Mouse (Mus musculus) adrenal gland (tissue): ENCODE results near the gene Sspo.
"Not testable (repeated sequence)": the region's sequence is repeated elsewhere in the genome, so short reads cannot be mapped to it uniquely, and the experiment has no call there.

Experiments
- intact Hi-C: fragments of 180-260 bp; cut with DNase I; formaldehyde crosslinking; loops from one replicate; pipeline ENCODE4 v1.15.1; 2025

Sspo gene

DNA sequence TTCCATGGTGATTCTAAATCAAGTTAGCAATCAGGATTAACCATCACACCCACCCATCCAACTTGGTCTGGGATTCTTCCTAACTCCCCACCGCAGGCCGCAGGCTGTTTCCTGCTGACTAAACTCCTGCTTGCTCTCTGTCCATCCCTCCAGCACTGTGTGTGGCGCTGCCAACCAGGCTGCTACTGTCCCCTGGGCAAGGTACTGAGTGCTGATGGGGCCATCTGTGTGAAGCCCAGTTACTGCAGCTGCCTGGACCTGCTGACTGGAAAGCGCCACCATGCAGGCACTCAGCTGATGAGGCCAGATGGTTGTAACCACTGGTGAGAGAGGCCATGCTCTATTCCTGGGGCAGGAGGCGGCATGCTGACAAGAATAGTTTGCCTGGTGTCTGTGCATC is 34.5 kb downstream of the Sspo start:
- intact Hi-C loops: no loop called here

DNA sequence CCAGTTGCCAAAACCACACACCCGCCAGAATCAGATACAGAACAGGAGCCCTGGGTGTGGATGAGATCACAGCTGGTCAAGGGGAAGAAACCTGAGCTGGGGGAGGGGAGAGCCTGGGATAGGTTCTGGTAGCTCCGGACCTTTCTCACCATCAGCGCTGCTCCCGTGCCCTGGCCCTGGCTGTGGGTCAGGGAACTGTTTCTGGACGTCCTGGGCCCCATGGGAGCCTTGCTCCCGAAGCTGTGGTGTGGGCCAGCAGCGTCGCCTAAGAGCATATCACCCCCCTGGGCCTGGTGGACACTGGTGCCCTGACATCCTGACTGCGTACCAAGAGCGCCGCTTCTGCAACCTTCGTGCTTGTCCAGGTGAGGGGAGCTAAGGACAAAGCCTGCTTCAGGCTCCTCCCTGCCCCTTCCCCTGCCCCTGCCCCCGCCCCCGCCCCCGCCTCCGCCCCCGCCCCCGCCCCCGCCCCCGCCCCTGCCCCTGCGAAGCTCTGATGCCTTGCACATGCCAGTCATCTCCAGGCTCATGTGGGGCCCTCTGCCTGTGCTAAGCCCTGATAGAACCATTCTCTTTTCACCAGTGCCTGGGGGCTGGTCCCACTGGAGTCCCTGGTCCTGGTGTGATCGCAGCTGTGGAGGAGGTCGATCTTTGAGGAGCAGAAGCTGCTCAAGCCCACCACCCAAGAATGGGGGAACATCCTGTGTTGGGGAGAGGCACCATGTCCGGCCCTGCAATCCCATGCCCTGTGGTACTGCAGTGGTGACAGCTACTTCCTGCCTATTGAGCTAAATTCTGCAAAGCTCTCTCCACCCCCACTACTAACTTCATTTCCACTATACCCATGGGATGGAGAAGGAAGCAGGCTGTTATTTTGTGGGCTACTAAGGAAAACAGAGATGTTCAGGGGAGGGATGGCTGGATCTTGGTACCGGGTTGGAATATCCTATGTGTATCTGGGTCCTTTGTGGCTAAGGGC is 40.0 kb downstream of the Sspo start:
- intact Hi-C loops: no loop called here

DNA sequence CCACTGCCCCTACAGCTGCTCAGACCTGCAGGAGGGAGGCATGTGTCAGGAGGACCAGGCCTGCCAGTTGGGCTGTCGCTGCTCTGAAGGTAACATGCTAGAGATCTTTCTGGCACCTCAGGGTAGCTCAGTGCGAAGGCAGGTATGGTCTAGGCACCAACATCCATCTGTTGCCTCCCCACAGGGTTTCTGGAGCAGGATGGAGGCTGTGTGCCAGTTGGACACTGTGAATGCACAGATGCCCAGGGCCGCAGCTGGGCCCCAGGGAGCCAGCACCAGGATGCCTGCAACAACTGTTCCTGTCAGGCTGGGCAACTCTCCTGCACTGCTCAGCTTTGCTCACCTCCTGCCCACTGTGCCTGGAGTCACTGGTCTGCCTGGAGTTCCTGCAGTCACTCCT is 41.7 kb downstream of the Sspo start:
- intact Hi-C loops: no loop called here

DNA sequence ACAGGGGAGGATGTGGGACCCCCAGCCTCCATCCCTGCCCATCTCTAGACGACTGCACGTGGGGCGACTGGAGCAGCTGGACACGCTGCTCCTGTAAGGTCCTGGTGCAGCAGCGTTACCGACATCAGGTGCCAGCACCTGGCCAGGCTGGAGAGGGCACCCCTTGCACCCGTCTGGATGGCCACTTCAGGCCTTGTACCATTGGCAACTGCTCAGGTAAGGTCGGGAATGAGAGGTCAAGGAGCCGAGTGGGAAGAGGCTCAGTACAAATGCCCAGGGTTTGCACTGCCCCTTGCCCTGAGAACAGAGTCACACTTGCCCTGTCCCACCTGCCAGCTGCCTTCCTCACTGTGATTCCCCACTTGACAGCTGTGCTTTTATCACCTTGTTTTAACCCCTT is 43.3 kb downstream of the Sspo start:
- intact Hi-C loops: no loop called here

DNA sequence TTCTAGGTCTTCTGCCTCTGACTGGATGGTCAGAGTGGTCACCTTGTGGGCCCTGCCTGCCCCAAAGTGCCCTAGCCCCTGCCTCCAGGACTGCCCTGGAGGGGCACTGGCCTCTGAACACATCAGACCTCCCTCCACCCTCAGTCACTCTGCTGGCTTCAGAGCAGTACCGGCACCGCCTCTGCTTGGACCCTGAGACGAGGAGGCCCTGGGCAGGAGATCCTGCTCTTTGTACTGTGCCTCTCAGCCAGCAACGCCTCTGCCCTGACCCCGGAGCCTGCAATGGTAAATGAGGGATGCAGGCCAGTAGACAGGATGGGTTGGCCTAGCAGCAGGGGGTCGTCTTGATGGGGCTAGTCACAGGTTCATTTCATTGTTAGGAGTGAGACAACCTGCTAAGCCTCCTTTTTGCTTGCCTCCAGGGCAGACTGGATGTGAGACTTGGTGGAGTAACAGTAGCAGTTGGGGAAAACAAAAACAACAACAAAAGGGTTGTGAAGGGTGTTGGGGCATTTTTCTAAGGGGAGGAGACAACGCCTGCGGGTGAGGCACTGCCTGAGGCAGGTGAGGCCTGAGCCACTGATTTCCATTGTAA is 45.2 kb downstream of the Sspo start:
- intact Hi-C loops: no loop called here

DNA sequence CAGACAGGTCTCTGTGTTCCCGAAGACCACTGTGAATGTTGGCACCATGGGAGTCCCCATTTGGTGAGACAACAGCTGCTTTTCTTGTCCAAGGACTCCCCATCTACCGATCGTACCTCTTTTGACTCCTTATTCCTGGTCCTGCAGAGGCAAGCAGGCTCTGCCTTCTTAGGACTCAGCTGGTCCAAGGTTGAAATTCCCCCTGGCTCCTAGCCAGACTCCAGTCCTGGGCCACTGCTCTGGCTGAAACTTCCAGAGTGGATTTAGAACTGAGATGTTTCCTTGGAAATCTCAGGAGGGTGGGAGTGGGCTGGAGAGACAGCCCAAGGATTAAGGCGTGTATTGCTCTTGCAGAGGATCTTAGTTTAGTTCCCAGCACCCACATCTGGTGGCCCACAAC is 49.5 kb downstream of the Sspo start:
- intact Hi-C loops: no loop called here

DNA sequence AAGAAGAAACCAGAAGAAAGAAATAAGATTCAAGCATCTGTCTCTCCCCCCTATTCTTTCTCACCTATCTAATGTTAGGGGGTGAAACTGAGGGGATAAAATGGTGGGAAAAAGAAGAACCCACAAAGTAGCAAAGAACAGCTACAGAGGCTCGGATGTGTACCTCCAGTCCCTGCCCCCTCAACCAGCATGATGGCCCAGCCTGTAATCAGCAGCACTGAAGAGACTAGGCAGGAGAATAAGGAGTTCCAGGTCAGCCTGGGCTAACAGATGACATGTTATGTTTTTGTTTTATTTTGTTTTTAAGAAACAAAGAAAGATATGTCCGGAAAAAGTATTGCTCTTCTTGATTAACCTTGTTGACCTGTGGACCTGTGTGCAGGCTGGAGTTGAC is 55.8 kb downstream of the Sspo start:
- intact Hi-C loops: no loop called here

DNA sequence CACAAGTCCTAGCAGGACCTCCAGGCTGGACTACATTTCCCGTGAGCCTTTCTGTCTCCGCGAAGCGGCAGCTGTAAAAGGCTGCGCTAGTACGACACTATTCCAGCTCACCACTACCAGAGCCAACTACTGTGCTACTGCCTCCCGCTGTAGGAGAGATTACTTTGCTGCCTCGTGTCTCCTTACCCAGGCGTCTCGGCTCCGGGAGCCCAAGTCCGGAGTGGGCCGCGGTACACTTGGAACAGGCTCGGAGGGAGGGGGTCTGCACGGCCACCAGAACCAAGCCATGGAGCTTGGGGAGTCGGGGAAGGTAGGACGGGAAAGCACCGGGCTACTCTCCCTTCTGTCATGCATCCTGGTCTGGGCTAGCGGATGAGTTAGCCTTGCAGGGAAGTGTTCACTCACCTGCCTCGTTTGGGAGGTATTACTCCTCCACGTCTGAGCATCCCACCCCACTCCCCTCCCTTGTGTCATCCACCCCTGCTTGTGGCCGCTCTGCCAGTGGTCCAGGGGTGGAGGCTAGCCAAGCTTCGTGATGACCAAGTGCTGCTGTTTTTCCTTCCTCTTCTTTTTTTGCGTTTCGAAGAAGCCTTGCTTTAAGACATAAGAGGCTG is 56.3 kb downstream of the Sspo start:
- intact Hi-C loops: no loop called here

DNA sequence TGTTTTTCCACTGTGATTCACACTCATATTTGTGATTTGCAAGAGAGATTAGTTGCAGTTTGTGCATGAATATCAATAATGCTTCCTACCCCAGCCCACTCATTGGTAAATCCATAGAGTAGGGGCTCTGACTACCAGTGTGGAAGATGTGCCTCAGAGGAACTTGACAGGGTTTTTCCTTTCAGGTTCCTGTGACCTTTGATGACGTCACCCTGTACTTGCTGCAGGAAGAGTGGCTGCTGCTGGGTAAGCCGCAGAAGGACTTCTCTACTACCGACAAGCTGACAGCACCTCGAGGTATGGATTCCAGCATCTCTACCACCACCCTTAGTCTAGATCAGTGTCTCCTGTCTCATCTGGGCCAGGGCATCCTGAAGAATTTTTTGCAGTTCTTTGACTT is 60.1 kb downstream of the Sspo start:
- intact Hi-C loops: no loop called here

DNA sequence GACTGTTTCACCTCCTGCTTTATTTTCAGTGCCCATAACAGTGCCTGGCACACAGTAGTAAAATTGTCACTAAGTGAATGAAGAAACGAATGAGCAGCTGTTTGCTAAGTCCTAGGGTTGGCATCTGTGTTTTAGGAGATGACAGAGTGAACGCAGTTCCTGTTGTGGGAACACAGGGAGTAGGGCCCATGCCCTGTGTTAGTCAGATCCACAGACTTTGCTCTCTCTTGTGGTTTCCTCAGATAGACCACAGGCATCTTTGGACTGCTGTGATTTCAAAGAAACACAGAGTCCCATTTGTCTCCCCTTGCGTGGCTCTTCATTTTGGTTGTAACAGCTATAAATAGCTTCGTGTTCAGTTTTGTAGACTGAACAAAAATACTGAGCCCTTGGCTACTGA is 62.4 kb downstream of the Sspo start:
- intact Hi-C loops: no loop called here

DNA sequence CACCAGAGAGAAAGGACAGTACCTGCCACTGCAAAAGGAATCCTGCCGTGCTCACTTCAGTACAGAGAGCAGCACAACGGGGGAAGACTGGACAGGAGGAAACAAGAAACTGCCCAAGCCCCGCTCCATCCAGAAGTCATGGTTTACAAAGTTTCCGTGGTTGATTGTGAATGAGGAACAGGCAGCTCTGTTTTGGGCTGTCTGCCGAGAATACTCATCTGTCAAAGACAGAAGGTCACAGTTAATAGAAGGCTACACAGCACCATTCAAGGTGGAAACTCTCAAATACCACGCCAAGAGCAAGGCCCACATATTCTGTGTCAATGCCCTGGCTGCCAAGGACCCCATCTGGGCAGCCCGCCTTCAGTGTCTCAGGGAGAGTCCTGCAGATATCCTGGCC is 63.8 kb downstream of the Sspo start:
- intact Hi-C loops: no loop called here

DNA sequence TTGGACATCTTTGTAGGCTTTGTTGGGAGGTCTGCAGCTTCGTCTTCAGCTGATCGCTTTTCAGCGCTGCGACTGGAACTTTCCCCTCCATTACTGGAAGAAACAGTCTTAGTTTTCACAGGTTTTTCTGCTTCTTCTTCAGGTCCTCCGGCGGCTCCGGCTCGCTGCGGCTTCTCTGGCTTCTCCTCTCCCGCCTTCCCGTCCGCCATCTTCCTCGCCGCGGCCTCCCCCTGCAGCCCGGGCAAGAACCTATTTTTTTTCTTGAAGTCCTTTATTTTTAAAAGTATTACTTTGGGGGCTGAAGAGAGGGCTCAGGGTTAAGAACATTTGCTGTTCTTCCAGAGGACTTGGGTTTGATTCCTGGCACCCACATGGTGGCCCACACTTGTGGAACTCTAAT is 76.9 kb downstream of the Sspo start:
- intact Hi-C loops: not testable (repeated sequence)

DNA sequence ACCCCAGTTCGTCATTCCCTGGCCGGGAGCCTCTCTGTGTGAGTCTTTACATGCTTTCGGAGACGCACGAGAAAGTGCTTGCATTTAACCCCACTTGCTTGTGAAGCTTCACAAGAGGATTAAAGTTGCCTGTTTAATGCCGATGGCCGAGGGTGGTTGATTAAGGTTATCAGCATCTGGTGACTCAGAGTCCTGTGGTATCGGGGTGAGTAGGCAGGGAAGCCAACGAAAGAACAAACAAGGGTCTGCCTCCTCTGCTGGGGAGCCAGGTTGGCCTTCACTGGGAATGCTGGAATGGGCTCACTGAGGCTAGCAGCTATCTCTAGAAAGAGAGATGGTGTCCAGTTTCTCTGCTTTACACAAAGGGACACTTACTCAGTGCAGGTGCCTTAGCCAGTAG is 79.9 kb downstream of the Sspo start:
- intact Hi-C loops: no loop called here

DNA sequence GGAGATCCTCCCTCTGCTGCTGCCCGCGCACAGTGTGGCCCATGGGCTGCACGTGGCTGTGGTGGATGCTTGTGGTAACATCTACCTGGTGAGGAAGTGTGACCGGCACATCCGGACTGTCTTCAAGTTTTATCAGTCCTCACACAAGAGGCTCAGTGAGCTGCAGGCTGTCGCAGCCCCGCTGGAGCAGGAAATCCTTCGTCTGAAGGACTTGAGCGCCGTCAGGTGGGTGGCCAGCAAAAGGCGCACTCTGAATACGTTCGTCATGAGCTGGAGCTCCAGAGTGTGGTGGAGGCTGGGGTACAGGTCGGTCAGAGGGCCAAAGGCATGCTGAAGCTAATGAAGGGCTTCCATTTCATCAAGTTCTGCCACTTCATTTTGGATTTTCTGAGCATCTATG is 81.2 kb downstream of the Sspo start:
- intact Hi-C loops: no loop called here

DNA sequence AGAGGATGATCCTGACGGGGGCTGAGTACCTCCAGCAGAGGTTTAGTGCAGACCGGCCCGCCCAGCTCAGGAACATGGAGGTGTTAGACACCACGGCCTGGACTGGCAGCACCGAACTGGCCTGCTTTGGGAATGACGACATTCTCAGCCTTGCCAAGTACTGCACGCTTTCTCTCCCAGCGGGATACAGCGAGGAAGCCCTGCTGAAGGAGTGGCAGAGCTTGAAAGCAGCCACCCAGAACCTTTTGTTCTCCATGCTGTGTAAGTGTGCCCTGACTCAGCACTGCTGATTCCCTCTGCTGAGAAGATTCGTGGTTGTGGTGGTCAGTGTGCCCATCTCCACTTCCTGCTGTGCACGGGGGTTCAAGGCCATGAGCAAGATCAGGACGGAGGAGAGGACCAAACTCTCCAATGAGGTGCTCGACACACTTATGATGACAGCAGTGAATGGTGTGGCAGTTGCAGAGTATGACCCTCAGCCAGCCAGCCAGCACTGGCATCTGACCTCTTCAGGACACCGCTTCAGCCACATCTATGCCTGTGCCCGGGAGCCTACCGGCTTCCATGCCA is 81.9 kb downstream of the Sspo start:
- intact Hi-C loops: loop anchor here (10.0 kb wide), 1 partner anchor 355 kb away; no protein-coding TSS in a partner anchor

DNA sequence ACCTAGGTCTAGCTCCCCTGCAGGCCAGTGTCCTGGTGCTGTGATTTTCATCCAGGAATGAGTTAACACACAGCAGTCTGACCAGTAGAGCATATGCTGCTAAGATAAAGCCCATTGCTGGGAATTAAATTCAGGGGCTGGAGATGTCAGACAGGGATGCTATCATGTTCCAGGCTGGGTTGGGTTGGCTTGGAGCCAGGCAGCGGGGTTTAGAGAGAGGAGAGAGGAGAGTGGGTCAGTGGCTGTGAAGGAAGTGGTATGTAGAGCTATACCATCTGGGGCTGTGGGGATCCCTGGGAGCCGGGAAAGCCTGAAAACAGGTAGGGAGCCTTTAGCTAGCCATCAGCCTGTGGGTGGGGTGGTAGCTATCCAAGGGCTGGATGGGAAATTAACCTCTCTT is 82.8 kb downstream of the Sspo start:
- intact Hi-C loops: loop anchor here (10.0 kb wide), 1 partner anchor 356 kb away; no protein-coding TSS in a partner anchor

DNA sequence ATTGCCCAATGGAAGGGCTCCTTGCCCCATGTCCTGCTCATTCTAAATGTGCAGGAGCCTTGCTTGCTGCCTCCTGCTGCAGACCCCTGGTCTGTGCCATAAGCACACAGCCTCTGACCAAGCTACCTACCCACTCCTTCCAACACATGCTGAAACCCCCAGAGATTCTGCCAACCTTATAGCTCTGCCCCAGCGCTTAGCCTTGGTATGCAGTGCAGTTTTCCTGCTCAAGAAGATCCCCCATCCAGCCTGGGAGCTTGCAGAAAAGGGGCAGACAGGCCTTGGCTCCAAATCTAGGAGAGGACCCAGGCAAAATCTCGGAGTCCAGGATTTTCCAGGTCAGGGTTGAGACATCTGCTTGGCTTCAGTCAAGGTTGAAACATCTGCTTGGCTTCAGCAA is 85.4 kb downstream of the Sspo start:
- intact Hi-C loops: loop anchor here (10.0 kb wide), 1 partner anchor 359 kb away; no protein-coding TSS in a partner anchor

DNA sequence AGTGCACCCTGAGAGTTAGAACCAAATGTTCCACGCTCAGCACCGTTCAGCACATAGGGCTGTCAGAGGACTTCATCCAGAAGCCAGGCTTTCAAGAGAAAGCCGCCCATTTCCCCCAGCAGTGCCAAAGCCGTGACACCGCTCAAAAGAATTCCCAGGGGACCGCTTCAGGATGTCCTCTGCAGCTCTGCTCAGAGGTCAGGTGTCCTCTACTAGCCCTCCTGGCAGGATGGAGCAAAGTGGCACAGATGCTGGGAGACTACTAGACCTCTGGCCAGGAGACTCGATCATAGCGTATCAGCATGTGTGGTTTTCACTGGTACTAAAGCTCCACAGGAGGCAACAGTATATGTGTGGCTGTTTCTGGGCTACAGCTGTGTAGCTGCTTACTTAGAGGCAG is 86.9 kb downstream of the Sspo start:
- intact Hi-C loops: loop anchor here (10.0 kb wide), 1 partner anchor 360 kb away; no protein-coding TSS in a partner anchor

DNA sequence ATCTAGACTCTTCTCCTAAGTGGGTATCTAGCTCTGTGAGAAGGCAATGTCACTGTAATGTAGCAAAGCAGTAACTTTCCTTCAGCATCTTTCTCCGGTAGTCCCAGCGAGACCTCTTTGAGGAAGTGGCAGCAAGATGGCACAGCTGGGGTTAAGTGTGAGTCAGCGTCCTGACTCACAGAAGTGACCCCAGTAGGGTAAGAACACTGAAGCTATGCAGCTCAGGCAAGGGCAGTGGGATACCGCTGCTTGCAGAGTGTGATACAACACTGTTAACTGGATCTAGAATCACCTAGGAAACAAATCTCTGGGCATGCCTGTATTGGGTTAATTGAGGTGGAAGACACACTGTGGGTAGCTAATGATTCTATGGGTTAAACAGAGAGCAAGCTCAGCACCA is 88.1 kb downstream of the Sspo start:
- intact Hi-C loops: loop anchor here (10.0 kb wide), 1 partner anchor 361 kb away; no protein-coding TSS in a partner anchor

DNA sequence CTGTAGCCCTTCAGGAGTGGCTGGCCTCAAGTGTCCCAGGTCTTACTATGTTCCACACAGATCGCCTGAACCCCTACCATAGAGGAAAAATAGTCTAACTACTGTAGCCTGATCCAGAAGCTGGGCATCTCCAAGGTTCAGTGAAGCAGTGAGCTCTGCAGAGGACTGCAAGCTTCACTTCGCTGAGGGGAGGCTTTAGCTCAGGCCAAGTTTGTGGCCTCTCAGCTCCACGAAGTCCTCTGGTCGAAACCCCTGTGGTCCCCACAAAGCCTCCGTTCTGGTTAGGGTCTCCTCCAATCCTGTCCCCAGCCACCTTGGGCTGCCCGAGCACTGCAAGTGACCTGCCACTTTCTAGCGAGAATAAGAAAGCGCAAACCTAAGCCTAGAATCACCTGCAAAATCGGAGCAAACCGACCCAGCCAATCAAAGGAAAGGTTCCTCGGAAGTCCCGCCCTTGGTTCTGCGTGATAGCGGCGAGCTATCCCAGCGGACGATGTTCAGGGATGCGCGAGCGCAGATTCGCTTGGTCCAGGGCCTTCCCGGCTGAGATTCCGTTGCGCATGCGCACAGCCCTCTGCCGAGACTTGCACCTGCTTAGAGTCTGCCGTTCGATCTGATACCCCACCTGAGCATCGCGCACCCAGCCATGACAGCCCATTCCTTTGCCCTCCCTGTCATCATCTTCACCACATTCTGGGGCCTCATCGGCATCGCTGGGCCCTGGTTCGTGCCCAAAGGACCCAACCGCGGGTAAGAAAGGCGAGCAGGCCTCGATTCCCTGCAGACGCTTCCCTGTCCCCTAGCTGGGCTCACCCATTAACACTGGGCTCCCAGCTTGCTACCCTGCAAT is 89.3 kb downstream of the Sspo start, which contains the start of gene Atp6v0e2:
Gene Atp6v0e2, plus strand, starts transcription at position 511 of the 850 bp plus-strand sequence.
- intact Hi-C loops: loop anchor here (10.0 kb wide), 1 partner anchor 363 kb away; no protein-coding TSS in a partner anchor
